Comparison of ENCODE assay signal across 21 mouse cellular contexts in genomic region chr2:29018680-29019079, GRCm38 (mm10). TPM values are rescaled to one million over a fixed set of nuclear protein-coding genes. Genes with fewer than 3 reads are reported as not detected.
"Had no signal": no experiment of that assay in that cellular context is flagged by ENCODE, and none has a peak within 500 bp of the region (broad histone marks: within the 10 kb centered on the region; RNA-seq: fewer than 3 reads in every experiment).

No protein-coding gene starts in this region.

- H3K4me3 ChIP-seq: liver, embryonic 15.5 days; midbrain, embryonic 10.5 days; midbrain, embryonic 15.5 days; neural tube, embryonic 12.5 days; neural tube, embryonic 15.5 days had no signal

- H3K9me3 ChIP-seq: liver, embryonic 15.5 days; midbrain, embryonic 10.5 days; midbrain, embryonic 15.5 days; neural tube, embryonic 12.5 days; neural tube, embryonic 15.5 days had no signal

- DNase-seq: kidney, adult 2 months; kidney, postnatal 10 days; kidney, postnatal 4 days; lung, adult 2 months; lung, postnatal 14 days; lung, postnatal 4 days; right cerebral cortex, adult 18-20 months; right cerebral cortex, postnatal 14 days; right cerebral cortex, postnatal 4 days; thymus, adult 2 months; thymus, postnatal 14 days; thymus, postnatal 4 days had no signal

- ATAC-seq: intestine, postnatal 0 days; midbrain, embryonic 15.5 days had no signal

- H3K27me3 ChIP-seq: liver, embryonic 15.5 days; midbrain, embryonic 15.5 days had no signal

- H3K36me3 ChIP-seq: liver, embryonic 15.5 days; midbrain, embryonic 10.5 days; midbrain, embryonic 15.5 days; neural tube, embryonic 12.5 days; neural tube, embryonic 15.5 days had no signal

- H3K4me2 ChIP-seq: liver, embryonic 15.5 days; midbrain, embryonic 15.5 days; neural tube, embryonic 12.5 days; neural tube, embryonic 15.5 days had no signal

- H3K27ac ChIP-seq: liver, embryonic 15.5 days; midbrain, embryonic 10.5 days; midbrain, embryonic 15.5 days; neural tube, embryonic 12.5 days; neural tube, embryonic 15.5 days; stomach, postnatal 0 days had no signal

- H3K9ac ChIP-seq: liver, embryonic 15.5 days; midbrain, embryonic 15.5 days; neural tube, embryonic 12.5 days; neural tube, embryonic 15.5 days had no signal

RNA-seq across cellular contexts. Expression of gene Cfap77, which starts 36.2 kb away (rescaled TPM):
- total RNA-seq: megakaryocyte, adult 5-6 weeks had no signal
- polyA plus RNA-seq: limb, embryonic 11.5 days; liver, embryonic 15.5 days had no signal
